ENCODE assay signal across 15 mouse cellular contexts in genomic region chr17:45322842-45323241, GRCm38 (mm10).
DNase-seq lines count a peak whose midpoint lies in the region; ATAC-seq and TF ChIP-seq lines count a peak whose summit lies in the region.
"Had no signal": no experiment of that assay in that cellular context is flagged by ENCODE, and none has a peak within 500 bp of the region (broad histone marks: within the 10 kb centered on the region; RNA-seq: fewer than 3 reads in every experiment).

No protein-coding gene starts in this region.

- no peak overlapping the region for H3K27ac ChIP-seq in hindbrain, postnatal 0 days
- H3K27ac ChIP-seq in hindbrain, embryonic 14.5 days = no peak overlapping the region
- H3K27ac ChIP-seq: embryonic facial prominence, embryonic 15.5 days; forebrain, embryonic 13.5 days; heart, embryonic 10.5 days; neural tube, embryonic 13.5 days had no signal

- no peaks in the 10 kb centered on the region for H3K27me3 ChIP-seq in hindbrain, postnatal 0 days (ENCODE audit: insufficient read depth, low read length)
- H3K27me3 ChIP-seq in hindbrain, embryonic 14.5 days (ENCODE audit: control insufficient read depth, insufficient read depth, low read length) = no peaks in the 10 kb centered on the region
- H3K27me3 ChIP-seq: forebrain, embryonic 13.5 days; neural tube, embryonic 13.5 days had no signal

- H3K9me3 ChIP-seq in hindbrain, postnatal 0 days (ENCODE audit: low read length) = no peaks in the 10 kb centered on the region
- no peaks in the 10 kb centered on the region for H3K9me3 ChIP-seq in hindbrain, embryonic 14.5 days (ENCODE audit: control insufficient read depth, low read length)
- H3K9me3 ChIP-seq: embryonic facial prominence, embryonic 15.5 days; forebrain, embryonic 13.5 days; heart, embryonic 10.5 days; neural tube, embryonic 13.5 days had no signal

- 54% methylated on average over 8 of the region's 8 CpGs for WGBS in hindbrain, postnatal 0 days
- WGBS in hindbrain, embryonic 14.5 days = 58% methylated on average over 8 of the region's 8 CpGs

- H3K9ac ChIP-seq in hindbrain, postnatal 0 days (replicated peaks; ENCODE audit: low read length) = no peak overlapping the region
- H3K9ac ChIP-seq in hindbrain, embryonic 14.5 days = no peak overlapping the region
- H3K9ac ChIP-seq: embryonic facial prominence, embryonic 15.5 days; forebrain, embryonic 13.5 days; neural tube, embryonic 13.5 days had no signal

- peak; percentile 39 for DNase-seq in hindbrain, postnatal 0 days (ENCODE audit: low spot score)
- no peak for DNase-seq in hindbrain, embryonic 14.5 days (ENCODE audit: low spot score)
- DNase-seq in testis, postnatal 14 days (ENCODE audit: low spot score) = peak; percentile 9
- DNase-seq in testis, postnatal 10 days (ENCODE audit: low spot score) = no peak
- DNase-seq in kidney, adult 18-20 months = peak; percentile 18
- DNase-seq in heart, adult 18-20 months = no peak
- DNase-seq: liver; lung, postnatal 14 days; thymus, postnatal 36 days had no signal

- no peaks in the 10 kb centered on the region for H3K4me1 ChIP-seq in hindbrain, postnatal 0 days (ENCODE audit: insufficient read depth, low read length)
- H3K4me1 ChIP-seq in hindbrain, embryonic 14.5 days (replicated peaks; ENCODE audit: control insufficient read depth, insufficient read depth, low read length) = peaks cover 10% of the 10 kb centered on the region
- H3K4me1 ChIP-seq: forebrain, embryonic 13.5 days had no signal

- H3K4me3 ChIP-seq in hindbrain, postnatal 0 days (ENCODE audit: low read length) = no peak overlapping the region
- H3K4me3 ChIP-seq in hindbrain, embryonic 14.5 days (replicated peaks; ENCODE audit: low read length) = no peak overlapping the region
- H3K4me3 ChIP-seq: embryonic facial prominence, embryonic 15.5 days; forebrain, embryonic 13.5 days; heart, embryonic 10.5 days; neural tube, embryonic 13.5 days had no signal

- ATAC-seq in hindbrain, postnatal 0 days = no peak; the same call in 1 of the 2 replicates
- ATAC-seq in hindbrain, embryonic 14.5 days (ENCODE audit: low FRiP score) = no peak
- no peak for ATAC-seq in megakaryocyte-erythroid progenitor cell, adult 5-6 weeks (replicated peaks; ENCODE audit: low FRiP score, low TSS enrichment, poor library complexity, severe bottlenecking)
- ATAC-seq: forebrain, embryonic 13.5 days; midbrain, embryonic 16.5 days had no signal

- no peaks in the 10 kb centered on the region for H3K36me3 ChIP-seq in hindbrain, postnatal 0 days (ENCODE audit: insufficient read depth, low read length)
- no peaks in the 10 kb centered on the region for H3K36me3 ChIP-seq in hindbrain, embryonic 14.5 days (replicated peaks; ENCODE audit: control insufficient read depth, insufficient read depth)
- H3K36me3 ChIP-seq: embryonic facial prominence, embryonic 15.5 days; heart, embryonic 10.5 days; neural tube, embryonic 13.5 days had no signal

- TF ChIP-seq CTCF in hindbrain, postnatal 0 days (IDR thresholded peaks at IDR 0.05; ENCODE audit: low read depth) = no peak

- no peak overlapping the region for H3K4me2 ChIP-seq in hindbrain, postnatal 0 days (ENCODE audit: low read depth, low read length)
- no peak overlapping the region for H3K4me2 ChIP-seq in hindbrain, embryonic 14.5 days (replicated peaks)
- H3K4me2 ChIP-seq: embryonic facial prominence, embryonic 15.5 days; forebrain, embryonic 13.5 days; neural tube, embryonic 13.5 days had no signal

Comparison
In these comparisons a context has a peak if more than half of its experiments do, and no peak if none do; other contexts are left out.
1. DNase-seq: peak in hindbrain, postnatal 0 days (single experiment), testis, postnatal 14 days (single experiment) and kidney, adult 18-20 months (single experiment); none in hindbrain, embryonic 14.5 days (single experiment), testis, postnatal 10 days (single experiment) and heart, adult 18-20 months (0 of 2).